Mouse (Mus musculus) embryonic fibroblast, embryonic 13.5 days (primary cell): Measurements from ENCODE around the gene Dennd1a.

ENCODE experiments used
- CTCF ChIP-seq: IDR thresholded peaks from 2 replicates; pipeline ENCODE4 v1.5.1; 2011; ENCODE audit warnings: mild to moderate bottlenecking, control low read depth, low read length, moderate library complexity, borderline replicate concordance; ENCODE audit not compliant: insufficient read depth
- POLR2A ChIP-seq: IDR thresholded peaks from 2 replicates; pipeline ENCODE4 v1.6.1; 2011; ENCODE audit warnings: low read depth, mild to moderate bottlenecking, control low read depth, low read length, moderate library complexity

DNA sequence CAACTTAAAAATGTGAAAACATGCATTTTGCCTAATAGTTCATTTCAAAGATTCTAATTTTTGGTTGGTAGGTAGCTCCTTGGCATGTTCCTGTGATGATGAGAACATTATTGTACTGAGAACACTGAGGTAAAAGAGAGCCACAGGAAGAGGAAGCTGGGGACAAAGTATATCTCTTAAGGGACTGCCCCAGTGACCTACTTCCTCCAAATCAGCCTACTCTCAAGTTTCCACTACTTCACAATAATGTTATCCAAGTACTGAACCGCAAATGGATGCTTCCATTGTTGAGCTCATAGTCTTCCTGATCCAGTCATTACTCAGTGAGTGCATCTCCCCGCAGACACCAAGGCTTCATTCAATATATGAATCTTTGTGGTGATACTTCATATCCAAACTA is 75.8 kb downstream of the Dennd1a start:
- TF ChIP-seq CTCF, result no peak
- TF ChIP-seq POLR2A, result no peak
